Mouse (Mus musculus) stomach, embryonic 16.5 days (tissue): ENCODE results near the gene Zfp385a. TPM values are rescaled to one million over a fixed set of nuclear protein-coding genes. Genes with fewer than 3 reads are reported as not detected.

Experiments used
- ATAC-seq: fragments of 200-750 bp; cut with Nextera tagmentation; 2 replicates; pipeline ENCODE4 v1.8.0; 2017; ENCODE audit warnings: moderate number of reproducible peaks, moderate TSS enrichment; ENCODE audit not compliant: insufficient read depth, low FRiP score
- H3K27ac ChIP-seq: fragments of 300-500 bp; sonication (generic); 2 replicates; pipeline ENCODE4 v1.5.1; 2014; ENCODE audit warnings: low read length
- H3K27me3 ChIP-seq: fragments of 300-500 bp; sonication (generic); 2 replicates; pipeline ENCODE4 v1.6.1; 2014; ENCODE audit warnings: low read length, control low read depth, mixed read lengths; ENCODE audit not compliant: control insufficient read depth, insufficient read depth
- H3K36me3 ChIP-seq: fragments of 300-500 bp; sonication (generic); 2 replicates; pipeline ENCODE4 v1.6.1; 2014; ENCODE audit warnings: low read length; ENCODE audit not compliant: control insufficient read depth, insufficient read depth
- H3K4me1 ChIP-seq: fragments of 300-500 bp; sonication (generic); 2 replicates; pipeline ENCODE4 v1.6.1; 2014; ENCODE audit warnings: low read length, control low read depth, mixed read lengths; ENCODE audit not compliant: control insufficient read depth, insufficient read depth
- H3K4me2 ChIP-seq: fragments of 300-500 bp; sonication (generic); 2 replicates; pipeline ENCODE4 v1.6.1; 2014; ENCODE audit warnings: low read depth, low read length, mixed read lengths
- H3K4me3 ChIP-seq: fragments of 300-500 bp; sonication (generic); replicated peaks from 2 replicates; pipeline ENCODE4 v1.5.1; 2014; ENCODE audit warnings: mild to moderate bottlenecking, low read length
- H3K9ac ChIP-seq: fragments of 300-500 bp; sonication (generic); 2 replicates; pipeline ENCODE4 v1.6.1; 2014; ENCODE audit warnings: low read length
- H3K9me3 ChIP-seq: fragments of 300-500 bp; sonication (generic); replicated peaks from 2 replicates; pipeline ENCODE4 v1.6.1; 2016; ENCODE audit warnings: low read length, control low read depth; ENCODE audit not compliant: control insufficient read depth
- WGBS: fragments of 180-500 bp; shearing (Covaris S2); extraction: QIAGEN DNeasy Blood & Tissue Kit; methylation state at CpG from one replicate; pipeline ENCODE4 v1.1.7; 2014; 5-methylcytosine and 5-hydroxymethylcytosine counted together
- polyA plus RNA-seq: library from polyadenylated mRNA; unstranded; fragments of >200 nt; fragmentation: Nextera tagmentation; extraction: Ambion mirVana; gene quantifications from 2 replicates; pipeline ENCODE4 v1.2.1, GENCODE M21; 2015

Zfp385a gene
- polyA plus RNA-seq, 1 experiment from 2014 or later, result 6.9 TPM

- ATAC-seq, result no peak
- H3K36me3 ChIP-seq, result peaks cover 11% of the 10 kb centered on the region; the same call in 1 of the 2 replicates
- no peak overlapping the region for H3K4me2 ChIP-seq
- WGBS, result 63% methylated on average over 6 of the region's 6 CpGs
- H3K27me3 ChIP-seq, result no peaks in the 10 kb centered on the region
- no peak overlapping the region for H3K4me3 ChIP-seq
- H3K4me1 ChIP-seq, result peaks cover 26% of the 10 kb centered on the region
- no peak overlapping the region for H3K9ac ChIP-seq
- no peaks in the 10 kb centered on the region for H3K9me3 ChIP-seq
- H3K27ac ChIP-seq, result no peak overlapping the region
Measured at GRCm38 (mm10) chr15:103297313-103297712, 42.6 kb downstream of the Zfp385a start.

DNA sequence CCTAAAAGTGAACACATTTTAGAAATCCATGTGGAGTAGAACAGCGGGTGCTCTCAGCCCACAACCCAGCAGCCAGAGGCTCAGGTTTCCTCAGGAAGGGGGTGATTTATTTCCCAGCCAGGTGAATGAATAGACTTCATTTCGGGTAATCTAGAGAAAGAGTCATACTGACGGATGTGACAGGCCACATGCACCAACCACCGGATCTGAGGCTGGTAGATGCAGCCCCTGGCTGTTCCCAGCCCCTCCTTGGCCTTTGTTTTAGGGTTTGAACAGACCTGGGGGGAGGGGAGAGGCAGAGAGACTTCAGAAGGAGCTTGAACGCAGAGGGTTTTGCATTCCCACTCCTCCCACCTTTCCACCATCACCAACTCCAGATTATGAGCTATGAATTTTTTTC lies 44.0 kb downstream of the Zfp385a start:
- no peak for ATAC-seq
- Histone ChIP-seq H3K9me3 (no peaks in the 10 kb centered on the region), H3K9ac (no peak overlapping the region), H3K27me3 (no peaks in the 10 kb centered on the region), H3K4me2 (no peak overlapping the region), H3K4me1 (peaks cover 13% of the 10 kb centered on the region; the same call in 1 of the 2 replicates), H3K4me3 (no peak overlapping the region), H3K36me3 (peaks cover 21% of the 10 kb centered on the region), H3K27ac (no peak overlapping the region)
- 22% methylated on average over 5 of the region's 5 CpGs for WGBS

DNA sequence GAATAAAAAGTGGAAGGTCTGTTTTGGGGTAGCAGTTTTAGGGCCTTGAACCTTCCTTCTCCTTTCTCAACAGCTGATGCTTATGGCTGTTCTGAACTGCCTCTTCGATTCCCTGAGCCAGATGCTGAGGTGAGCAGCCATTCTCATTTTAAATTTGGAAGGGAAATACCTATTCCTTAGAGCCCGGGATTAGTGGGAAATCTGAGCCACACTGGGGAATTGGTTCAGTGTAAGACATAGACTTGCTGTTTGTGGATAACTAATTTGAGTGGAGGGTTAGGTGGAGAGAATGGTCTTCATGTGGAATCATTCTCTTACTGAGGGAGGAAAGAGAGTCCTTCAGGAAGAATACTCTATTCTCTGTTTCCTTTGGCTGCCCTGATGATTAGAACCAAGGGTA lies 45.2 kb downstream of the Zfp385a start:
- ATAC-seq, result no peak

DNA sequence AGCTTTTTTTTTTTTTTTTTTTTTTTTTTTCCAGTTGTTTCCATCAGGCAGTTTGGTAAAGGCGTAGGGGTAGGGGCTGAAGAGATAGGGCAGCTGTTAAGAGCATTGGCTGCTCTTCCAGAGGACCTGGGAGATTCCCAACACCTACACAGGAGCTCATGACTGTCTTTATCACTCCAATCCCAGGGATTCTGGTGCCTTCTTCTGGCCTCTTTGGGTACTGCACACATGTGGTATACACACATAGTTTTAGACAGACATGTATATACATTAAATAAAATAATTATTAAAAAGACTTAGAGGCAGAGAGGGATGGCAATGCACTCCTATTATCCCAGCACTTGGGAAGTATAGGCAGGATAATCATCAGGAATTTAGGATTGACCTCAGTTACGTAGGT lies 46.5 kb downstream of the Zfp385a start:
- 95% methylated on average over 2 of the region's 2 CpGs for WGBS
- Histone ChIP-seq H3K4me1 (no peaks in the 10 kb centered on the region), H3K27me3 (no peaks in the 10 kb centered on the region)

More for the DNA sequence above, 45.2 kb downstream of the Zfp385a start:
- Histone ChIP-seq H3K27me3 (no peaks in the 10 kb centered on the region), H3K4me3 (no peak overlapping the region), H3K9me3 (no peaks in the 10 kb centered on the region), H3K9ac (no peak overlapping the region), H3K27ac (no peak overlapping the region), H3K36me3 (peaks cover 21% of the 10 kb centered on the region), H3K4me1 (peaks cover 1% of the 10 kb centered on the region; the same call in 1 of the 2 replicates), H3K4me2 (no peak overlapping the region)
- 85% methylated on average over 2 of the region's 2 CpGs for WGBS

GRCm38 (mm10) chr15:103292673-103293345 lies 47.1 kb downstream of the Zfp385a start:
- Histone ChIP-seq H3K36me3 (peaks cover 21% of the 10 kb centered on the region), H3K4me2 (no peak overlapping the region), H3K27me3 (no peaks in the 10 kb centered on the region), H3K27ac (no peak overlapping the region), H3K4me1 (no peaks in the 10 kb centered on the region), H3K4me3 (no peak overlapping the region), H3K9me3 (no peaks in the 10 kb centered on the region), H3K9ac (no peak overlapping the region)
- ATAC-seq, result no peak
- WGBS, result 88% methylated on average over 4 of the region's 4 CpGs

More for the DNA sequence above, 46.5 kb downstream of the Zfp385a start:
- no peak overlapping the region for H3K4me3 ChIP-seq
- no peaks in the 10 kb centered on the region for H3K9me3 ChIP-seq
- no peak for ATAC-seq
- H3K36me3 ChIP-seq, result peaks cover 21% of the 10 kb centered on the region
- no peak overlapping the region for H3K4me2 ChIP-seq
- no peak overlapping the region for H3K9ac ChIP-seq
- H3K27ac ChIP-seq, result no peak overlapping the region

DNA sequence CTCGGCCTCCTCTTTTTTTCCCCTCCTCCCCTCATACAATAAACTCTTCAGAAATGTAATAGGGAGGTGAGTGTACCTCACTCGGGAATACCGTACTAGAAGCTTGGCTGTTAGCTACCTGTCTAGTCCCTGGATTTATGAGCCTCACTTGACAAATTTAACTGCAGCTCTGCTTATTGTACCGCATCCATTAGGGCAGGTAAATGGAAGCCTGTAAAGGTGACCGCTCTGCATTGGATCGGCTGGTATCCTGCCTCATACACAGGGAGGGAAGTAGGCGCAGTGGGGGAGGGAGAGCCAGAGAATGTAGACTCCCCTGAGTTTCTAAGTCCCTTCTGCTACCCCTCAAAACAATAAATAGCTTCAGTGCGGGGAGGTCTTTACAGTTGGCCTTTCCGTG lies 49.0 kb downstream of the Zfp385a start:
- WGBS, result 70% methylated on average over 9 of the region's 9 CpGs
- no peak overlapping the region for H3K27ac ChIP-seq
- no peak for ATAC-seq
- no peak overlapping the region for H3K9ac ChIP-seq
- H3K27me3 ChIP-seq, result no peaks in the 10 kb centered on the region
- peaks cover 21% of the 10 kb centered on the region for H3K36me3 ChIP-seq
- peaks cover 2% of the 10 kb centered on the region; the same call in 1 of the 2 replicates for H3K4me1 ChIP-seq
- no peaks in the 10 kb centered on the region for H3K9me3 ChIP-seq
- H3K4me2 ChIP-seq, result no peak overlapping the region
- H3K4me3 ChIP-seq, result no peak overlapping the region

DNA sequence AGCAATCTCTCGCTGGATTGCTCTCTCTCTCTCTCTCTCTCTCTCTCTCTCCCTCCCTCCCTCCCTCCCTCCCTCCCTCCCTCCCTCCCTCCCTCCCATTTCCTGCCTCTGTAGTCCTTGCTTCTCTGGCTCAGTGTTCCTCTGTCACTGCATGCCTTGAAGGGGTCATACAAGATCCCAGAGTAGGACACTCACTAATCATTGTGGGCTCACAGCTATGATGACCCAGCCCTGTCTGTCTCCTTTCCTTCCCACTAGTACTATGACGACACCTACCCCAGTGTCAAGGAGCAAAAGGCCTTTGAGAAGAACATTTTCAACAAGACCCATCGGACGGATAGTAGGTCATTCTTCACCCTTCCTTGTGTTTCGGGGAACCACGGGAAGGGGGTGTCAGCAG lies 49.5 kb downstream of the Zfp385a start:
- no peak overlapping the region for H3K9ac ChIP-seq
- H3K4me1 ChIP-seq, result peaks cover 6% of the 10 kb centered on the region; the same call in 1 of the 2 replicates
- ATAC-seq, result no peak
- H3K9me3 ChIP-seq, result no peaks in the 10 kb centered on the region
- H3K36me3 ChIP-seq, result peaks cover 21% of the 10 kb centered on the region
- no peak overlapping the region for H3K4me2 ChIP-seq
- 61% methylated on average over 6 of the region's 6 CpGs for WGBS
- no peak overlapping the region for H3K27ac ChIP-seq
- no peak overlapping the region for H3K4me3 ChIP-seq
- no peaks in the 10 kb centered on the region for H3K27me3 ChIP-seq

DNA sequence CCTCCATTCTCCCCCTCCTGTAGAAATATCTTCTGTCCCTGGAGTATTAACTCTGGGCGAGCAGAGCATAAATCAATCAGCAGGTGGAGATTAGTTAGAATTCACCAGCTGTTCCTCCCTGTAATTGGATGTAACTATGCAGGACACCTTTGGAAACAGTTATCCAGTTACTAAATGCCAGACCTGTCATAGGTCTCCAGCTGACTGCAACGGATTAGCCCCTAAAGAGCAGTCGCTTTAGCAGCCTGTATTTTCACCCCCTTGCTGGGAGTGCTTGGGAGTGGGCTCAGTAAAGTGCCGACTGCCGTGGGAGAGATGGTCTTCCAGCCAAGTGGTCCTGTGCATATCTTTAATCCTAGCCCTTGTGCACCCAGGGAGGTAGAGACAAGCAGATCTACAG lies 50.3 kb downstream of the Zfp385a start:
- H3K9me3 ChIP-seq, result no peaks in the 10 kb centered on the region
- ATAC-seq, result no peak
- H3K9ac ChIP-seq, result no peak overlapping the region
- peaks cover 21% of the 10 kb centered on the region for H3K36me3 ChIP-seq
- no peaks in the 10 kb centered on the region for H3K27me3 ChIP-seq
- no peak overlapping the region for H3K27ac ChIP-seq
- no peak overlapping the region for H3K4me2 ChIP-seq
- peaks cover 9% of the 10 kb centered on the region; the same call in 1 of the 2 replicates for H3K4me1 ChIP-seq
- no peak overlapping the region for H3K4me3 ChIP-seq
- WGBS, result 40% methylated on average over 5 of the region's 5 CpGs

DNA sequence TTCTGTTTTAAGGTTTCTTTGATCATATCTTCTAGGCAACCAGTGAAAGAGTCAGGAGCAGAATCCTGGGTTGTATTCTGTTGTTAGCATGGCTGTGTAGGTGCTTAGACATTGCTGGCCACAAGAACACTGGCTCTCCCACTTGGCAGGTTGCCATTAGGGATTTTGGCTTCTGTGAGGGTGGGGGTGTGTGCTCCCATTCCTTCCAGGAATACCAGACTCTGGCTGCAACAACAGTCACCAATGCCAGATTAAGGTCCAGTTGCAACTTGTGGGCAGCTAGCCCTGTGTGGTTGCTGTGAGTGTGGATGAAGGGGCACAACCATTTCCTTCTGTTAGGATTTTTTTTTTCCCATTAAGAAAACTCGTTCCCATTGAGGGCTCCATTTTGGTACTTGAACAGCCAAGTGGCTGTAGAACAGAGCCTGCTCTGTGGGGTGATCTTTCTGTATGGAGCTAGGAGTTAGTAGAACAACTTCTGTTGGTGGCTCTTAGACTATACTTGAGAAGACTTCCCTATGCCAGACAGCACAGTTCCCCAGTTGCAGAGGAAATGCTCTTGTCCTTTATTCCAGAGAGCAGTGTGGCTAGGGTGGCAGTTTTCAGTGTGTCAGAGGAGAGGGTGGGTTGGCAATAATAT lies 54.0 kb downstream of the Zfp385a start:
- WGBS, result 56% methylated on average over 1 of the region's 1 CpGs
- no peaks in the 10 kb centered on the region for H3K9me3 ChIP-seq
- no peak overlapping the region for H3K9ac ChIP-seq
- no peaks in the 10 kb centered on the region for H3K27me3 ChIP-seq
- H3K27ac ChIP-seq, result no peak overlapping the region
- H3K4me2 ChIP-seq, result no peak overlapping the region
- no peak for ATAC-seq
- peaks cover 9% of the 10 kb centered on the region; the same call in 1 of the 2 replicates for H3K4me1 ChIP-seq
- H3K36me3 ChIP-seq, result no peaks in the 10 kb centered on the region
- no peak overlapping the region for H3K4me3 ChIP-seq
